Mouse (Mus musculus): ENCODE measurements at regions not wholly inside any gene's neighbourhood (a gene's known extent, or its start where the extent isn't known, plus 50 kb on each side); places are given as distances from the start of the nearest gene placed in this dataset.

- peak; percentile 92 for DNase-seq
Observed at GRCm38 (mm10) chr3:52197982-52198750, 70.0 kb upstream of the Foxo1 start.

DNA sequence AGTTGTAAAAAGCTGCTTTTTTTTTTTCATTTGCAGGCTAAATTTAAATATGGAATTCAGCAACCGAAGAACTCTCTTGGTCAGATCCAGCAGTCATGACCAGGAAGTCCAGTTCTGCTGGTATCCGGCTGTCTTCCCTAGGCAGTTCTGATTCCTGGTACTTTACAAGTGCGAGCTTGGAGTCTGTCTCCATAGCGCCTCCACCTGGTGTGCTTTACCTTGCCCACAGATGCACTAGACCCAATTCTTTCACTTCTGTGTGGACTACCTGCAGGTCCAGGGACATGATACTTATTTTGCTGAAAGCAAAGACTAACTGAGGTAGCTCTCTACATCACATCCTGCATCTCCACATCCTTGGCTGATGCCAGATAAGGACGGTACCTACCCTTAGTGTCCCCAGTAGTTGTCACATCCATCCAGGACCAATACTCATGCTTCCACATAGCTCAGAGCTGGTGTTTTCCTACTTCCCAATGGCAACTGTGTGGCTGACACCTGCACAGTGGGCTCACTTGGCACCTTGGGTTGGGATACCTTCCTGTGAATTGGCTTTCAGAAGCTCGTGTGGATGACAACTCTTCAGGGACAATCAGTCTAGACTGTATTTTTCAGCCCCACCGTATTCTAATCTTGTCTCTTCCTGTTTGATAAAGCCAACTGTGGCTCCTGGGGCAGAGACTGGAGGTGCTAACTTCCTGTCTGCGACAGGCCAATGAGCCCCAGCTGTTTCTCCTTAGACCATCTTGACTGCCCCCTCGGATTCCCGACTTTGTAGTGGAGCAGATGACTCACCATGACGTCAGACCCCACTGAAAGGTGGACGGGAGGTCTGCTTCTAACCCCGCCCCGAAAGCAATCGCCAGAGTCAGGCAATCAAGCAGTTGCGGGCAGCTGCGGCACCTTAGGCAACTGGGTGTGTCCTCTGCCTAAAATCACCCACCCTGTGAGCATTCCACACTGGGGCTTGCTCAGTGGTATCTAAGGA, 69.1 kb upstream of the Foxo1 start:
- peak; percentile 72 for DNase-seq

- peak; percentile 30 for DNase-seq
Observed at GRCm38 (mm10) chr3:52200106-52200505, 68.0 kb upstream of the Foxo1 start.

GRCm38 (mm10) chr3:52210556-52211302, 57.4 kb upstream of the Foxo1 start:
- peak; percentile 26 for DNase-seq

- no peak for DNase-seq
Observed at GRCm38 (mm10) chr3:52211303-52211695, 56.8 kb upstream of the Foxo1 start.

DNA sequence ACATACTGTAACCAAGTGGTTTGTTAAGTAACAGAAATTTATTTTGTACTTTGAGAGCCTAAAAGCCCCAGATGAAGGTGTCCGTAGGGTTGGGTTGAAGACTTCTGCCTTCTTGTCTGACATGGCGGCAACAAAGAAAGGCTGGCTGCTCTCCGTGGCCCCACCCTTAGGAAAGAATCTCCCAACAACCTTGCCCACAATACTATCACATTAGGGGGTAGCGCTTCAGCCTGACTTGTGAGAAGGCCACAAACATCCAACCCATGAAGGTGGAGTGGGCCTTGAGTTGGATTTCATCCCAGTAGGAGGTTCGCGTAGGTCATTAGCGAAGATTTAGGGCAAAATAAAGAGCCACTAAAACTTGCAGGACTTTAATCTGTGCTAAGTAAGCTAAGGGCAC, 54.0 kb upstream of the Foxo1 start:
- no peak for DNase-seq

DNA sequence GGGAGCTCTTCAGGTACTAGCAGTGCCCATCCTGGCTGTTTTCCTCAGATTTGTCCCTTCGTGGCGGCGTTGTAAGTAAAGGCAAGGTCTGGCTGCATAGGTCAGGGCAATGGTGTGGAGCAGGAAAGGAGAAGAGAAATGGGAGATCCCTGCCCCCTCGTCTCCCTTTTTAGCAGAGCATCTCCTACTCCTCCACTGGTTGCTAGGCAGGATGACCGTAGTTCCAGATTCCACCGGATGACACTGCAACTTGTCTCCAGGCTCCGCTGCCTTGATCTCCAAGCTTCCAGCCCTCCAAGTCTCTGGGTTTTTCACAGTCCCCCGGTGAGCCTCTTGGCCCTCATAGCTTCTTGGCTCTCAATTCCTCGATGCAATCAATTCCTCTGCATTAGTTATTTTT, 53.1 kb upstream of the Foxo1 start:
- no peak for DNase-seq

Data from adrenal gland, adult 2 months (tissue).